ENCODE assay signal across 24 mouse cellular contexts in genomic region chr4:48672915-48673314, GRCm38 (mm10). TPM values are rescaled to one million over a fixed set of nuclear protein-coding genes. Genes with fewer than 3 reads are reported as not detected.
"Had no signal": no experiment of that assay in that cellular context is flagged by ENCODE, and none has a peak within 500 bp of the region (broad histone marks: within the 10 kb centered on the region; RNA-seq: fewer than 3 reads in every experiment).

No protein-coding gene starts in this region.

- H3K9me3 ChIP-seq: limb, embryonic 10.5 days; liver, embryonic 12.5 days; liver, embryonic 15.5 days; midbrain, embryonic 12.5 days; midbrain, embryonic 15.5 days; neural tube, embryonic 12.5 days; neural tube, embryonic 15.5 days had no signal

- H3K36me3 ChIP-seq: liver, embryonic 12.5 days; liver, embryonic 15.5 days had no signal

- H3K4me2 ChIP-seq: hindbrain, embryonic 14.5 days; limb, embryonic 13.5 days; liver, embryonic 12.5 days; liver, embryonic 15.5 days; midbrain, embryonic 12.5 days; midbrain, embryonic 15.5 days; neural tube, embryonic 12.5 days; neural tube, embryonic 15.5 days had no signal

- H3K9ac ChIP-seq: hindbrain, embryonic 14.5 days; limb, embryonic 13.5 days; liver, embryonic 12.5 days; liver, embryonic 15.5 days; midbrain, embryonic 12.5 days; midbrain, embryonic 15.5 days; neural tube, embryonic 12.5 days; neural tube, embryonic 15.5 days had no signal

- DNase-seq: kidney, postnatal 10 days; layer of hippocampus, adult 9-11 months; liver; lung, adult 2 months; right cerebral cortex, adult 18-20 months; right cerebral cortex, postnatal 14 days; right cerebral cortex, postnatal 4 days; thymus, adult 18-20 months; thymus, postnatal 36 days had no signal

- H3K27ac ChIP-seq: hindbrain, embryonic 14.5 days; hindbrain, postnatal 0 days; layer of hippocampus, adult 2 months; limb, embryonic 10.5 days; limb, embryonic 13.5 days; liver, embryonic 12.5 days; liver, embryonic 15.5 days; macrophage; midbrain, embryonic 12.5 days; midbrain, embryonic 15.5 days; neural tube, embryonic 12.5 days; neural tube, embryonic 15.5 days; stomach, postnatal 0 days had no signal

- ATAC-seq: hindbrain, postnatal 0 days; inflammation-experienced regulatory T-cells, adult 6 months; liver, embryonic 12.5 days; midbrain, embryonic 15.5 days had no signal

- H3K27me3 ChIP-seq: limb, embryonic 13.5 days; liver, embryonic 12.5 days; liver, embryonic 15.5 days; midbrain, embryonic 12.5 days; midbrain, embryonic 15.5 days; neural tube, embryonic 12.5 days; neural tube, embryonic 15.5 days had no signal

- H3K4me3 ChIP-seq: layer of hippocampus, adult 2 months; limb, embryonic 10.5 days; limb, embryonic 13.5 days; liver, embryonic 12.5 days; liver, embryonic 15.5 days; midbrain, embryonic 12.5 days; midbrain, embryonic 15.5 days; neural tube, embryonic 12.5 days; neural tube, embryonic 15.5 days had no signal

- H3K4me1 ChIP-seq: limb, embryonic 10.5 days; limb, embryonic 13.5 days; liver, embryonic 12.5 days; liver, embryonic 15.5 days; midbrain, embryonic 12.5 days; midbrain, embryonic 15.5 days; neural tube, embryonic 12.5 days; neural tube, embryonic 15.5 days had no signal

RNA-seq across cellular contexts. Expression of gene Cavin4, which starts 9.6 kb away (rescaled TPM):
- polyA plus RNA-seq: inflammation-experienced regulatory T-cells, adult 6 months; large intestine, adult 2 months; macrophage had no signal
